Mouse (Mus musculus): ENCODE measurements at regions not wholly inside any gene's neighbourhood (a gene's known extent, or its start where the extent isn't known, plus 50 kb on each side); places are given as distances from the start of the nearest gene placed in this dataset.

GRCm38 (mm10) chr9:112905955-112906354 is 670.2 kb upstream of the Arpp21 start:
- Histone ChIP-seq H3K9me3 (no peaks in the 10 kb centered on the region), H3K4me2 (no peak overlapping the region), H3K36me3 (no peaks in the 10 kb centered on the region), H3K27me3 (no peaks in the 10 kb centered on the region), H3K9ac (no peak overlapping the region), H3K4me3 (no peak overlapping the region), H3K27ac (no peak overlapping the region), H3K4me1 (no peaks in the 10 kb centered on the region)
- 83% methylated on average over 6 of the region's 6 CpGs for WGBS
- ATAC-seq (ENCODE audit: borderline replicate concordance, extremely low read depth, low FRiP score, low TSS enrichment) = no peak

GRCm38 (mm10) chr9:112864921-112865320 is 629.2 kb upstream of the Arpp21 start:
- H3K9me3 ChIP-seq = no peaks in the 10 kb centered on the region
- no peak overlapping the region for H3K4me2 ChIP-seq
- H3K36me3 ChIP-seq = no peaks in the 10 kb centered on the region
- no peak overlapping the region for H3K27ac ChIP-seq
- H3K4me3 ChIP-seq = no peak overlapping the region
- H3K27me3 ChIP-seq = no peaks in the 10 kb centered on the region
- 53% methylated on average over 1 of the region's 1 CpGs for WGBS
- H3K9ac ChIP-seq = no peak overlapping the region
- no peaks in the 10 kb centered on the region for H3K4me1 ChIP-seq
- no peak for ATAC-seq (ENCODE audit: borderline replicate concordance, extremely low read depth, low FRiP score, low TSS enrichment)

GRCm38 (mm10) chr9:112861136-112861535 is 625.4 kb upstream of the Arpp21 start:
- 67% methylated on average over 8 of the region's 8 CpGs for WGBS
- Histone ChIP-seq H3K4me1 (no peaks in the 10 kb centered on the region), H3K27ac (no peak overlapping the region), H3K4me2 (no peak overlapping the region), H3K4me3 (no peak overlapping the region), H3K36me3 (no peaks in the 10 kb centered on the region), H3K27me3 (no peaks in the 10 kb centered on the region), H3K9ac (no peak overlapping the region), H3K9me3 (no peaks in the 10 kb centered on the region)
- ATAC-seq (ENCODE audit: borderline replicate concordance, extremely low read depth, low FRiP score, low TSS enrichment) = no peak

- ATAC-seq (ENCODE audit: borderline replicate concordance, extremely low read depth, low FRiP score, low TSS enrichment) = no peak
- WGBS = 66% methylated on average over 3 of the region's 3 CpGs
- H3K36me3 ChIP-seq = no peaks in the 10 kb centered on the region
Observed at GRCm38 (mm10) chr9:112860307-112860893, 624.7 kb upstream of the Arpp21 start.

DNA sequence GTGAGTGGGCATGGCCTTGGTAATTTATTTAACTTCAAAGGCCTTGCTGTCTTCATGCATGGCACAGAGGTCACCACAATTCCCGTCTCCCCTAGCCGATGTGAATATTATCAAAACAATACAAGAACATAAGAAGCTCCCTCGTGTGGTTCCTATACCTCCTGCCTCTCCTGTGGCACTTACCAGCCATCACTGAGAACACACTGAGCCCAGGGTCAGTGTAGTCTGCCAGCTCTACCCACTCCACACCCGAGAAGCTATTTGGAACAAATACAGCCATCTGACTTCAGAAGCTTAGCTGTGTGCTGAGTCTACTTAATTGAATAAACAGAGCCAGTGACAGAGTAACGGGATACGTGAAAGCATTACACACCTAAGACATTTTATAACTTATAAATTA is 605.7 kb upstream of the Arpp21 start:
- no peak for ATAC-seq (ENCODE audit: borderline replicate concordance, extremely low read depth, low FRiP score, low TSS enrichment)
- 41% methylated on average over 6 of the region's 6 CpGs for WGBS
- no peak overlapping the region for H3K4me3 ChIP-seq

More at GRCm38 (mm10) chr9:112860307-112860893, 624.7 kb upstream of the Arpp21 start:
- no peaks in the 10 kb centered on the region for H3K4me1 ChIP-seq
- no peaks in the 10 kb centered on the region for H3K27me3 ChIP-seq
- no peak overlapping the region for H3K4me3 ChIP-seq
- no peak overlapping the region for H3K4me2 ChIP-seq
- no peak overlapping the region for H3K9ac ChIP-seq
- no peaks in the 10 kb centered on the region for H3K9me3 ChIP-seq
- no peak overlapping the region for H3K27ac ChIP-seq

DNA sequence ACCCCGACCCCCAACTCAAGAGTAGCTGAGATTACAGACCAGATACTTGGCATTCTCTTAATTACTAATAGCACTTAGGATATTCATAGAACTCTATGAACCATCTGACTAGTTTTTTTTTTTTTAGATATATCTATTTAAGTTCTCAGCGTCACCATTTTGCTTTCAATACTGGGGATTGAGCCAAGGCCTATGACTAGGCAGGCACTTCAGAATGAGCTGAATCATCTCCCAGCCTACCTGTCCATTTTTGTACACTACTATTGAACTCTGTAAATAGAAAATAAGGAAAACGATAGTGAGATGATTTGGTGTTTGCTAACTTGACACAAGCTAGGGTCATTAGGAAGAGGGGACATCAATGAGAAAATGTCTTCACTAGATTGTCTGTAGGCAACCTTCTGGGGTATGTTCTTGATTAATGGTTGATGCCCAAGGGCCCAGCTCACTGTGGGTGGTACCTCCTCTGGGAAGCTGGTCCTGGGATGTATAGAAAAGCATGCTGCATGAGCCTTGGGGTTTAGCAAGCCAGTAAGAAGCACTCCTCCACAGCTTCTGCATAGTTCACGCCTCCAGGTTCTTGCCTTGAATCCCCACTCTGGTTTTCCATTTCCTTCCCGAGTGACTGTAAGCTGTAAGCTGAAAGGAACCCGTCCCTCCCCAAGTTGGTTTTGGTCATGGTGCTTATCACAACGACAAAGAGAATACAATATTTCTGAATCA is 603.5 kb upstream of the Arpp21 start:
- no peak for ATAC-seq (ENCODE audit: borderline replicate concordance, extremely low read depth, low FRiP score, low TSS enrichment)
- Histone ChIP-seq H3K4me1 (no peaks in the 10 kb centered on the region), H3K4me2 (no peak overlapping the region), H3K4me3 (no peak overlapping the region), H3K27me3 (no peaks in the 10 kb centered on the region), H3K9me3 (no peaks in the 10 kb centered on the region), H3K27ac (no peak overlapping the region), H3K36me3 (no peaks in the 10 kb centered on the region), H3K9ac (no peak overlapping the region)
- 70% methylated on average over 7 of the region's 7 CpGs for WGBS

More for the DNA sequence above, 605.7 kb upstream of the Arpp21 start:
- Histone ChIP-seq H3K9me3 (no peaks in the 10 kb centered on the region), H3K9ac (no peak overlapping the region), H3K27ac (no peak overlapping the region), H3K36me3 (no peaks in the 10 kb centered on the region), H3K27me3 (no peaks in the 10 kb centered on the region), H3K4me2 (no peak overlapping the region), H3K4me1 (no peaks in the 10 kb centered on the region)

- WGBS = 83% methylated on average over 2 of the region's 2 CpGs
- no peak for ATAC-seq (ENCODE audit: borderline replicate concordance, extremely low read depth, low FRiP score, low TSS enrichment)
Observed at GRCm38 (mm10) chr9:112837563-112837962, 601.8 kb upstream of the Arpp21 start.

DNA sequence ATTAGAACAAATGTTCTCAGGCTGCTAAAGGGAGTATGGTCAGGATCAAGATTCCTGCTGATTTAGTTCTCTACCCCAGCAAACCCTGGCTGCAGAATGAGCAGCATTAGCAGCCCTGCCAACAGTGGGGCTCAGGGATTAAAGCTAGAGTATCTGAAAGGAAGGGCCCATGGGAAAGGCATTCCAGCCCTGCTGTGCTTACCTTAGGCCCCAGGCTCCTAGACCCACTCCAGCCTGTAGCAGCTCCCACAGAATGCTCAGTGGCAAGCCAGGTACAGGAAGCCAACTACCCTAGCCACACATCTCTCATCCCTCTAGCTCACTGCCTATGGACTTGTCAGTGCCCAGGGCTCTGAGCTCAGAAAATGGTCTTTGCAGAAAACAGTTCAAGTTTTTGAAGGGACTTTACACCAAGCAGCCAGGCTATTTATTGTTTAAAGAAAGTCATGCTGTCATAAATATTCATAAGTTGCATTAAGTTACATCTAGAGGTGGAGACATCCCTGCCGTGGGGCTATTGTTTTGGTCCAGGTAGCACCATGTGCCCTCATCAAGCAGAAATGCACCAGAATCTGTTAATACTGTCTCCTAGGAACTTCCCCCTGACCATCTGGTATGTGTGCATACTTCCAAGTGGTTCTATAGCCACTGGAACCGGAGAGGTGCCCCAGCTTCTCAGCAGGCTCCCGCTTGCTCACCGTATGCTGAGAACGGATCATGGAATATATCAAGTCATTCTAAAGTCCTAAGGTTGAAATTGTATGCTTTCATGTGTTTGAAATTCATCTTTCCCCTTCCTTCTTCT is 598.9 kb upstream of the Arpp21 start:
- no peak overlapping the region for H3K9ac ChIP-seq
- H3K4me3 ChIP-seq = no peak overlapping the region
- H3K9me3 ChIP-seq = no peaks in the 10 kb centered on the region
- ATAC-seq (ENCODE audit: borderline replicate concordance, extremely low read depth, low FRiP score, low TSS enrichment) = no peak
- H3K4me2 ChIP-seq = no peak overlapping the region
- H3K36me3 ChIP-seq = no peaks in the 10 kb centered on the region
- no peaks in the 10 kb centered on the region for H3K4me1 ChIP-seq
- H3K27ac ChIP-seq = no peak overlapping the region
- no peaks in the 10 kb centered on the region for H3K27me3 ChIP-seq
- 90% methylated on average over 5 of the region's 5 CpGs for WGBS

More at GRCm38 (mm10) chr9:112837563-112837962, 601.8 kb upstream of the Arpp21 start:
- no peak overlapping the region for H3K4me2 ChIP-seq
- H3K27ac ChIP-seq = no peak overlapping the region
- H3K4me1 ChIP-seq = no peaks in the 10 kb centered on the region
- no peak overlapping the region for H3K4me3 ChIP-seq
- H3K36me3 ChIP-seq = no peaks in the 10 kb centered on the region
- H3K9ac ChIP-seq = no peak overlapping the region
- no peaks in the 10 kb centered on the region for H3K27me3 ChIP-seq
- H3K9me3 ChIP-seq = no peaks in the 10 kb centered on the region

DNA sequence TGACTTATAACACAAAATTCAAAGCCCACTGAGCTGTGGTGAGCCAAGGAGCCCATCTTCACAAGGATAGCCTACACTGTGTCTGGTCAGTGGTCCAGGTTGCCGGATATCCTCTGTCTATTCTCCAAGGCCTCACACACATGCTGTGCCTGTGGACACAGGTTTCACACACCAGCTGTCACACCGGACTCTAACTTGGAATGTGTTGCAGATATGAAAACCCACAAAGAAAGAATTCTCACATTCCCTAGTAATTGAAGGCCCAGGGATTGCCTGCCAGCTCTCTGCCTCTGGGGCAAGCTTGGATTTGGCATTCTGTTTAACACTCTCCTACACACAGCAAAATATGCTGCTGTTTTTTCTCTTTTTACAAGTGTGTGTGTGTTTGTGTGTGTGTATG is 595.4 kb upstream of the Arpp21 start:
- Histone ChIP-seq H3K4me1 (no peaks in the 10 kb centered on the region), H3K36me3 (no peaks in the 10 kb centered on the region), H3K9me3 (no peaks in the 10 kb centered on the region), H3K27ac (no peak overlapping the region), H3K9ac (no peak overlapping the region), H3K4me2 (no peak overlapping the region), H3K4me3 (no peak overlapping the region), H3K27me3 (no peaks in the 10 kb centered on the region)
- ATAC-seq (ENCODE audit: borderline replicate concordance, extremely low read depth, low FRiP score, low TSS enrichment) = no peak
- WGBS = 75% methylated on average over 2 of the region's 2 CpGs

GRCm38 (mm10) chr9:112828602-112829001 is 592.9 kb upstream of the Arpp21 start:
- no peak for ATAC-seq (ENCODE audit: borderline replicate concordance, extremely low read depth, low FRiP score, low TSS enrichment)
- H3K36me3 ChIP-seq = no peaks in the 10 kb centered on the region
- H3K9me3 ChIP-seq = no peaks in the 10 kb centered on the region
- H3K9ac ChIP-seq = no peak overlapping the region
- no peak overlapping the region for H3K4me2 ChIP-seq
- H3K4me3 ChIP-seq = no peak overlapping the region
- H3K4me1 ChIP-seq = no peaks in the 10 kb centered on the region
- H3K27me3 ChIP-seq = no peaks in the 10 kb centered on the region
- 68% methylated on average over 4 of the region's 4 CpGs for WGBS
- H3K27ac ChIP-seq = no peak overlapping the region

GRCm38 (mm10) chr9:112826592-112826991 is 590.9 kb upstream of the Arpp21 start:
- Histone ChIP-seq H3K36me3 (no peaks in the 10 kb centered on the region), H3K4me2 (no peak overlapping the region), H3K27ac (no peak overlapping the region), H3K27me3 (no peaks in the 10 kb centered on the region), H3K9ac (no peak overlapping the region), H3K9me3 (no peaks in the 10 kb centered on the region), H3K4me3 (no peak overlapping the region), H3K4me1 (no peaks in the 10 kb centered on the region)
- ATAC-seq (ENCODE audit: borderline replicate concordance, extremely low read depth, low FRiP score, low TSS enrichment) = no peak
- 22% methylated on average over 5 of the region's 5 CpGs for WGBS

- 86% methylated on average over 1 of the region's 1 CpGs for WGBS
- no peak overlapping the region for H3K27ac ChIP-seq
Observed at GRCm38 (mm10) chr9:112821940-112822339, 586.2 kb upstream of the Arpp21 start.

More at GRCm38 (mm10) chr9:112821940-112822339, 586.2 kb upstream of the Arpp21 start:
- Histone ChIP-seq H3K9ac (no peak overlapping the region), H3K4me3 (no peak overlapping the region), H3K4me2 (no peak overlapping the region), H3K4me1 (no peaks in the 10 kb centered on the region), H3K27me3 (no peaks in the 10 kb centered on the region), H3K36me3 (no peaks in the 10 kb centered on the region), H3K9me3 (no peaks in the 10 kb centered on the region)
- no peak for ATAC-seq (ENCODE audit: borderline replicate concordance, extremely low read depth, low FRiP score, low TSS enrichment)

Data from lung, embryonic 15.5 days (tissue).